Mouse (Mus musculus): ENCODE data around the gene 1700042G07Rik. TPM values are rescaled to one million over a fixed set of nuclear protein-coding genes. Genes with fewer than 3 reads are reported as not detected.
"Not testable (repeated sequence)": the region's sequence is repeated elsewhere in the genome, so short reads cannot be mapped to it uniquely, and the experiment has no call there.

Gene 1700042G07Rik
- total RNA-seq, 2 experiments from 2014 or later, result not detected

- no peak for ATAC-seq (replicated peaks; ENCODE audit: poor library complexity)
These were observed 31.2 kb downstream of the 1700042G07Rik start for GRCm38 (mm10) chr4:116204422-116204821.

GRCm38 (mm10) chr4:116206531-116206930 lies 33.4 kb downstream of the 1700042G07Rik start:
- ATAC-seq (replicated peaks; ENCODE audit: poor library complexity), result no peak

- ATAC-seq (replicated peaks; ENCODE audit: poor library complexity), result no peak
These were observed 35.7 kb downstream of the 1700042G07Rik start for GRCm38 (mm10) chr4:116208891-116209290.

- ATAC-seq (replicated peaks; ENCODE audit: poor library complexity), result no peak
These were observed 42.9 kb downstream of the 1700042G07Rik start for GRCm38 (mm10) chr4:116215895-116216605.

- no peak for ATAC-seq (replicated peaks; ENCODE audit: poor library complexity)
These were observed 43.9 kb downstream of the 1700042G07Rik start for GRCm38 (mm10) chr4:116217046-116217445.

GRCm38 (mm10) chr4:116217661-116218060 lies 44.5 kb downstream of the 1700042G07Rik start:
- not testable (repeated sequence) for ATAC-seq (replicated peaks; ENCODE audit: poor library complexity)

- ATAC-seq (replicated peaks; ENCODE audit: poor library complexity), result no peak
These were observed 45.9 kb downstream of the 1700042G07Rik start for GRCm38 (mm10) chr4:116219056-116219455.

GRCm38 (mm10) chr4:116220071-116220650 lies 47.0 kb downstream of the 1700042G07Rik start:
- no peak for ATAC-seq (replicated peaks; ENCODE audit: poor library complexity)

- ATAC-seq (replicated peaks; ENCODE audit: poor library complexity), result peak; percentile 63
These were observed 47.6 kb downstream of the 1700042G07Rik start for GRCm38 (mm10) chr4:116220780-116221139.

- ATAC-seq (replicated peaks; ENCODE audit: poor library complexity), result peak; percentile 97
These were observed 48.1 kb downstream of the 1700042G07Rik start, which contains the start of gene Pik3r3 for GRCm38 (mm10) chr4:116221140-116221851. Gene Pik3r3 (plus strand): TSS chr4:116221618.

- no peak for ATAC-seq (replicated peaks; ENCODE audit: poor library complexity)
These were observed 49.0 kb downstream of the 1700042G07Rik start for GRCm38 (mm10) chr4:116221996-116222842.

- ATAC-seq (replicated peaks; ENCODE audit: poor library complexity), result no peak
These were observed 49.6 kb downstream of the 1700042G07Rik start for GRCm38 (mm10) chr4:116222843-116223119.

Other genes with a start within 250 kb of the 1700042G07Rik start
- not detected in 2 replicates for gene Dmbx1, start 233.4 kb upstream of the 1700042G07Rik start, total RNA-seq (2015)
- gene Dmbx1, start 233.4 kb upstream of the 1700042G07Rik start, total RNA-seq (2017), result not detected in 2 replicates
- 0.83 and 1.2 TPM in 2 replicates for gene Faah, start 155.4 kb upstream of the 1700042G07Rik start, total RNA-seq (2015)
- 0.58 and 1.7 TPM in 2 replicates for gene Faah, start 155.4 kb upstream of the 1700042G07Rik start, total RNA-seq (2017)
- 8.2 and 8.9 TPM in 2 replicates for gene Nsun4, start 119.5 kb upstream of the 1700042G07Rik start, total RNA-seq (2015)
- 8.7 and 8.9 TPM in 2 replicates for gene Nsun4, start 119.5 kb upstream of the 1700042G07Rik start, total RNA-seq (2017)
- 497 and 547 TPM in 2 replicates for gene Uqcrh, start 98.3 kb upstream of the 1700042G07Rik start, total RNA-seq (2015)
- 395 and 400 TPM in 2 replicates for gene Uqcrh, start 98.3 kb upstream of the 1700042G07Rik start, total RNA-seq (2017)
- gene Lrrc41, start 98.1 kb upstream of the 1700042G07Rik start, total RNA-seq (2015), result 19.9 and 22.1 TPM in 2 replicates
- gene Lrrc41, start 98.1 kb upstream of the 1700042G07Rik start, total RNA-seq (2017), result 16.1 and 23.7 TPM in 2 replicates
- gene Rad54l, start 49.7 kb upstream of the 1700042G07Rik start, total RNA-seq (2015), result 23.4 and 26.0 TPM in 2 replicates
- 27.2 and 33.9 TPM in 2 replicates for gene Rad54l, start 49.7 kb upstream of the 1700042G07Rik start, total RNA-seq (2017)
- 8.2 and 13.1 TPM in 2 replicates for gene Pomgnt1, start 49.5 kb upstream of the 1700042G07Rik start, total RNA-seq (2015)
- gene Pomgnt1, start 49.5 kb upstream of the 1700042G07Rik start, total RNA-seq (2017), result 12.5 and 16.9 TPM in 2 replicates
- not detected in 2 replicates for gene Lurap1, start 22.0 kb upstream of the 1700042G07Rik start, total RNA-seq (2015)
- gene Lurap1, start 22.0 kb upstream of the 1700042G07Rik start, total RNA-seq (2017), result 0.10 TPM in 1 of 2 replicates, not detected in the other
- gene Tspan1, start 5.8 kb upstream of the 1700042G07Rik start, total RNA-seq (2015), result not detected in 2 replicates
- 0.07 TPM in 1 of 2 replicates, not detected in the other for gene Tspan1, start 5.8 kb upstream of the 1700042G07Rik start, total RNA-seq (2017)
- gene Gm49337, start within 50 bp of the 1700042G07Rik start, total RNA-seq (2015), result 0.12 TPM in 1 of 2 replicates, not detected in the other
- gene Gm49337, start within 50 bp of the 1700042G07Rik start, total RNA-seq (2017), result not detected in 2 replicates
- 0.07 TPM in 2 replicates for gene Pik3r3, start 48.2 kb downstream of the 1700042G07Rik start, total RNA-seq (2015)
- 0.29 and 1.1 TPM in 2 replicates for gene Pik3r3, start 48.2 kb downstream of the 1700042G07Rik start, total RNA-seq (2017)